Mouse (Mus musculus) embryonic facial prominence, embryonic 12.5 days (tissue): ENCODE data around the gene Dlk1. TPM values are rescaled to one million over a fixed set of nuclear protein-coding genes. Genes with fewer than 3 reads are reported as not detected.
A peak's percentile ranks its signal among the peaks of the same experiment; 100 is the strongest.

ENCODE experiments used
- ATAC-seq: fragments of 200-750 bp; cut with Nextera tagmentation; 2 replicates; pipeline ENCODE4 v1.8.0; 2017; ENCODE audit not compliant: insufficient number of reproducible peaks, insufficient read depth, low FRiP score, low TSS enrichment
- H3K27ac ChIP-seq: fragments of 300-500 bp; sonication (generic); 2 replicates; pipeline ENCODE4 v1.5.1; 2016; ENCODE audit warnings: mild to moderate bottlenecking
- H3K27me3 ChIP-seq: fragments of 300-500 bp; sonication (generic); 2 replicates; pipeline ENCODE4 v1.6.1; 2016; ENCODE audit warnings: mild to moderate bottlenecking, moderate library complexity
- H3K36me3 ChIP-seq: fragments of 300-500 bp; sonication (generic); 2 replicates; pipeline ENCODE4 v1.6.1; 2016; ENCODE audit warnings: mild to moderate bottlenecking
- H3K4me1 ChIP-seq: fragments of 300-500 bp; sonication (generic); 2 replicates; pipeline ENCODE4 v1.6.1; 2016
- H3K4me2 ChIP-seq: fragments of 300-500 bp; sonication (generic); replicated peaks from 2 replicates; pipeline ENCODE4 v1.6.1; 2016; ENCODE audit warnings: mild to moderate bottlenecking, moderate library complexity
- H3K4me3 ChIP-seq: fragments of 300-500 bp; sonication (generic); 2 replicates; pipeline ENCODE4 v1.5.1; 2016; ENCODE audit warnings: mild to moderate bottlenecking
- H3K9ac ChIP-seq: fragments of 300-500 bp; sonication (generic); 2 replicates; pipeline ENCODE4 v1.6.1; 2016; ENCODE audit warnings: mild to moderate bottlenecking, moderate library complexity
- H3K9me3 ChIP-seq: fragments of 300-500 bp; sonication (generic); 2 replicates; pipeline ENCODE4 v1.6.1; 2016; ENCODE audit warnings: mild to moderate bottlenecking, moderate library complexity
- WGBS: fragments of 180-500 bp; shearing (Covaris S2); methylation state at CpG from one replicate; pipeline ENCODE4 v1.1.7; 2016; 5-methylcytosine and 5-hydroxymethylcytosine counted together
- polyA plus RNA-seq: library from polyadenylated mRNA; unstranded; fragments of >200 nt; fragmentation: Nextera tagmentation; extraction: Ambion mirVana; gene quantifications from 2 replicates; pipeline ENCODE4 v1.2.1, GENCODE M21; 2016

The Dlk1 gene
- polyA plus RNA-seq, 1 experiment from 2014 or later = 316 TPM

GRCm38 (mm10) chr12:109495016-109495644 is 42.5 kb downstream of the Dlk1 start:
- Histone ChIP-seq H3K36me3 (no peaks in the 10 kb centered on the region), H3K4me3 (no peak overlapping the region), H3K9ac (no peak overlapping the region), H3K4me2 (no peak overlapping the region), H3K27me3 (no peaks in the 10 kb centered on the region), H3K4me1 (peaks cover 9% of the 10 kb centered on the region; the same call in 1 of the 2 replicates), H3K9me3 (no peaks in the 10 kb centered on the region), H3K27ac (no peak overlapping the region)
- 64% methylated on average over 20 of the region's 20 CpGs for WGBS
- ATAC-seq = no peak

GRCm38 (mm10) chr12:109496397-109496796 is 43.8 kb downstream of the Dlk1 start:
- no peak overlapping the region for H3K4me3 ChIP-seq
- ATAC-seq = no peak
- H3K27ac ChIP-seq = no peak overlapping the region
- no peaks in the 10 kb centered on the region for H3K36me3 ChIP-seq
- WGBS = 46% methylated on average over 6 of the region's 6 CpGs
- H3K27me3 ChIP-seq = no peaks in the 10 kb centered on the region
- no peak overlapping the region for H3K4me2 ChIP-seq
- peaks cover 9% of the 10 kb centered on the region; the same call in 1 of the 2 replicates for H3K4me1 ChIP-seq
- no peak overlapping the region for H3K9ac ChIP-seq
- H3K9me3 ChIP-seq = no peaks in the 10 kb centered on the region

GRCm38 (mm10) chr12:109500992-109501391 is 48.4 kb downstream of the Dlk1 start:
- H3K4me1 ChIP-seq = no peaks in the 10 kb centered on the region
- no peak for ATAC-seq
- 69% methylated on average over 4 of the region's 4 CpGs for WGBS
- no peak overlapping the region for H3K9ac ChIP-seq
- no peak overlapping the region for H3K27ac ChIP-seq
- H3K9me3 ChIP-seq = no peaks in the 10 kb centered on the region
- no peaks in the 10 kb centered on the region for H3K27me3 ChIP-seq
- no peak overlapping the region for H3K4me3 ChIP-seq
- no peak overlapping the region for H3K4me2 ChIP-seq
- H3K36me3 ChIP-seq = no peaks in the 10 kb centered on the region

GRCm38 (mm10) chr12:109502360-109503040 is 49.9 kb downstream of the Dlk1 start:
- 84% methylated on average over 6 of the region's 6 CpGs for WGBS
- Histone ChIP-seq H3K27ac (no peak overlapping the region), H3K36me3 (no peaks in the 10 kb centered on the region), H3K4me1 (no peaks in the 10 kb centered on the region), H3K4me2 (no peak overlapping the region), H3K27me3 (no peaks in the 10 kb centered on the region), H3K4me3 (no peak overlapping the region), H3K9me3 (no peaks in the 10 kb centered on the region), H3K9ac (no peak overlapping the region)
- no peak for ATAC-seq

GRCm38 (mm10) chr12:109507693-109508092 is 55.1 kb downstream of the Dlk1 start:
- H3K36me3 ChIP-seq = no peaks in the 10 kb centered on the region
- H3K9ac ChIP-seq = no peak overlapping the region
- H3K27ac ChIP-seq = no peak overlapping the region
- no peaks in the 10 kb centered on the region for H3K9me3 ChIP-seq
- no peak overlapping the region for H3K4me3 ChIP-seq
- 80% methylated on average over 11 of the region's 11 CpGs for WGBS
- H3K4me1 ChIP-seq = peaks cover 31% of the 10 kb centered on the region
- ATAC-seq = no peak
- H3K4me2 ChIP-seq = no peak overlapping the region
- no peaks in the 10 kb centered on the region for H3K27me3 ChIP-seq

- H3K27me3 ChIP-seq = no peaks in the 10 kb centered on the region
- ATAC-seq = no peak
- no peaks in the 10 kb centered on the region for H3K9me3 ChIP-seq
- H3K4me1 ChIP-seq = peaks cover 38% of the 10 kb centered on the region
- 0 out of 2 replicates have a peak overlapping the region, but pooled peaks have one; percentile 24 for H3K27ac ChIP-seq
- no peak overlapping the region for H3K4me3 ChIP-seq
- H3K9ac ChIP-seq = peak overlapping the region; percentile 19; the same call in 1 of the 2 replicates
- H3K4me2 ChIP-seq = no peak overlapping the region
- H3K36me3 ChIP-seq = no peaks in the 10 kb centered on the region
- WGBS = 14% methylated on average over 20 of the region's 20 CpGs
Observed at GRCm38 (mm10) chr12:109508495-109509454, 56.2 kb downstream of the Dlk1 start.

- no peak for ATAC-seq
- 24% methylated on average over 9 of the region's 9 CpGs for WGBS
- H3K4me3 ChIP-seq = no peak overlapping the region
- H3K27ac ChIP-seq = peak overlapping the region; percentile 24; the same call in 1 of the 2 replicates
- H3K9me3 ChIP-seq = no peaks in the 10 kb centered on the region
- peak overlapping the region; percentile 19; the same call in 1 of the 2 replicates for H3K9ac ChIP-seq
- H3K36me3 ChIP-seq = no peaks in the 10 kb centered on the region
- H3K4me1 ChIP-seq = peaks cover 38% of the 10 kb centered on the region
- H3K4me2 ChIP-seq = no peak overlapping the region
- H3K27me3 ChIP-seq = no peaks in the 10 kb centered on the region
Observed at GRCm38 (mm10) chr12:109509531-109510137, 57.0 kb downstream of the Dlk1 start.

GRCm38 (mm10) chr12:109510247-109510646 is 57.6 kb downstream of the Dlk1 start:
- Histone ChIP-seq H3K27me3 (no peaks in the 10 kb centered on the region), H3K36me3 (no peaks in the 10 kb centered on the region), H3K9me3 (no peaks in the 10 kb centered on the region), H3K9ac (no peak overlapping the region), H3K4me1 (peaks cover 38% of the 10 kb centered on the region), H3K27ac (no peak overlapping the region), H3K4me3 (no peak overlapping the region), H3K4me2 (no peak overlapping the region)
- ATAC-seq = no peak
- 83% methylated on average over 8 of the region's 8 CpGs for WGBS

- no peak overlapping the region for H3K4me2 ChIP-seq
- 89% methylated on average over 8 of the region's 8 CpGs for WGBS
- H3K27me3 ChIP-seq = no peaks in the 10 kb centered on the region
- no peak for ATAC-seq
- no peak overlapping the region for H3K4me3 ChIP-seq
- H3K27ac ChIP-seq = no peak overlapping the region
- H3K9me3 ChIP-seq = no peaks in the 10 kb centered on the region
- no peak overlapping the region for H3K9ac ChIP-seq
- peaks cover 38% of the 10 kb centered on the region for H3K4me1 ChIP-seq
- no peaks in the 10 kb centered on the region for H3K36me3 ChIP-seq
Observed at GRCm38 (mm10) chr12:109511456-109511855, 58.8 kb downstream of the Dlk1 start.

- no peak for ATAC-seq
- Histone ChIP-seq H3K27me3 (no peaks in the 10 kb centered on the region), H3K9me3 (no peaks in the 10 kb centered on the region), H3K4me1 (peaks cover 38% of the 10 kb centered on the region), H3K4me3 (no peak overlapping the region), H3K27ac (peak overlapping the region; percentile 25; the same call in 1 of the 2 replicates), H3K36me3 (no peaks in the 10 kb centered on the region), H3K9ac (no peak overlapping the region), H3K4me2 (no peak overlapping the region)
- 31% methylated on average over 13 of the region's 13 CpGs for WGBS
Observed at GRCm38 (mm10) chr12:109512151-109512907, 59.7 kb downstream of the Dlk1 start.
